Mouse (Mus musculus) forebrain, embryonic 15.5 days (tissue): ENCODE data around the gene Cstb. TPM values are rescaled to one million over a fixed set of nuclear protein-coding genes. Genes with fewer than 3 reads are reported as not detected.
A peak's percentile ranks its signal among the peaks of the same experiment; 100 is the strongest.

Source experiments
- ATAC-seq: fragments of 200-750 bp; cut with Nextera tagmentation; replicated peaks from 2 replicates; pipeline ENCODE4 v1.8.0; 2017; ENCODE audit warnings: mild to moderate bottlenecking, moderate TSS enrichment, moderate library complexity
- H3K27ac ChIP-seq: fragments of 300-500 bp; sonication (generic); replicated peaks from 2 replicates; pipeline ENCODE4 v1.5.1; 2015; ENCODE audit warnings: mild to moderate bottlenecking, inconsistent platforms
- H3K27me3 ChIP-seq: fragments of 300-500 bp; sonication (generic); 2 replicates; pipeline ENCODE4 v1.6.1; 2015; ENCODE audit warnings: inconsistent platforms
- H3K36me3 ChIP-seq: fragments of 300-500 bp; sonication (generic); 2 replicates; pipeline ENCODE4 v1.6.1; 2015; ENCODE audit warnings: mild to moderate bottlenecking, inconsistent platforms
- H3K4me1 ChIP-seq: fragments of 300-500 bp; sonication (generic); 2 replicates; pipeline ENCODE4 v1.6.1; 2015; ENCODE audit warnings: inconsistent platforms
- H3K4me2 ChIP-seq: fragments of 300-500 bp; sonication (generic); replicated peaks from 2 replicates; pipeline ENCODE4 v1.6.1; 2015; ENCODE audit warnings: mild to moderate bottlenecking, inconsistent platforms
- H3K4me3 ChIP-seq: fragments of 300-500 bp; sonication (generic); 2 replicates; pipeline ENCODE4 v1.5.1; 2015; ENCODE audit warnings: mild to moderate bottlenecking, inconsistent platforms
- H3K9ac ChIP-seq: fragments of 300-500 bp; sonication (generic); replicated peaks from 2 replicates; pipeline ENCODE4 v1.6.1; 2015; ENCODE audit warnings: mild to moderate bottlenecking, inconsistent platforms
- H3K9me3 ChIP-seq: fragments of 300-500 bp; sonication (generic); 2 replicates; pipeline ENCODE4 v1.6.1; 2016; ENCODE audit warnings: inconsistent platforms
- WGBS: fragments of 180-500 bp; shearing (Covaris S2); methylation state at CpG from one replicate; pipeline ENCODE4 v1.1.7; 2015; ENCODE audit warnings: mixed read lengths; 5-methylcytosine and 5-hydroxymethylcytosine counted together
- polyA plus RNA-seq: library from polyadenylated mRNA; unstranded; fragments of >200 nt; fragmentation: Nextera tagmentation; extraction: Ambion mirVana; gene quantifications from 2 replicates; pipeline ENCODE4 v1.2.1, GENCODE M21; 2015

The Cstb gene
- polyA plus RNA-seq, 1 experiment from 2014 or later, result 100 TPM

- H3K4me2 ChIP-seq, result no peak overlapping the region
- no peak overlapping the region for H3K9ac ChIP-seq
- H3K27ac ChIP-seq, result no peak overlapping the region
- H3K36me3 ChIP-seq, result peaks cover 4% of the 10 kb centered on the region; the same call in 1 of the 2 replicates
- H3K27me3 ChIP-seq, result no peaks in the 10 kb centered on the region
- 91% methylated on average over 3 of the region's 3 CpGs for WGBS
- no peaks in the 10 kb centered on the region for H3K4me1 ChIP-seq
- no peak for ATAC-seq
- no peak overlapping the region for H3K4me3 ChIP-seq
- no peaks in the 10 kb centered on the region for H3K9me3 ChIP-seq
Observed at GRCm38 (mm10) chr10:78447396-78447795, 21.9 kb downstream of the Cstb start.

DNA sequence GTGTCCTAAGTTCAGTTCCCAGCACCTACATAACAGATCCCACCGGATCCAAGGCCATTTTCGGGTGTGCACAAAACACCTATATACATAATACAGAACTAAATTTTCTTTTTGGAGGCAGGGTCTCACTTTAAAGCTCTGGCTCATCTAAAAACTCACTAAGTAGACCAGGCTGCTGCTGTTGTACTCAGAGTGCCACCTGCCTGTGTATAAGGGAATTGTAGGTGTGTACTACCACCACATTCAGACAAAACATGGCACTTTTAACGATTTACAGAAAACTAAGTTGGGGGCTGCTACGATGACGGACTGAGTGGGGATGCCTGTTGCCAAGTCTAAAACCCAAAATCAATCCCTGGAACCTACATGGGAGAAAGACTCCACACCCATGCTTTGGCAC is 25.3 kb downstream of the Cstb start:
- no peak for ATAC-seq
- Histone ChIP-seq H3K4me2 (no peak overlapping the region), H3K9me3 (no peaks in the 10 kb centered on the region), H3K4me3 (no peak overlapping the region), H3K4me1 (no peaks in the 10 kb centered on the region), H3K27me3 (no peaks in the 10 kb centered on the region), H3K9ac (no peak overlapping the region), H3K36me3 (peaks cover 4% of the 10 kb centered on the region; the same call in 1 of the 2 replicates), H3K27ac (no peak overlapping the region)
- WGBS, result 91% methylated on average over 5 of the region's 5 CpGs

DNA sequence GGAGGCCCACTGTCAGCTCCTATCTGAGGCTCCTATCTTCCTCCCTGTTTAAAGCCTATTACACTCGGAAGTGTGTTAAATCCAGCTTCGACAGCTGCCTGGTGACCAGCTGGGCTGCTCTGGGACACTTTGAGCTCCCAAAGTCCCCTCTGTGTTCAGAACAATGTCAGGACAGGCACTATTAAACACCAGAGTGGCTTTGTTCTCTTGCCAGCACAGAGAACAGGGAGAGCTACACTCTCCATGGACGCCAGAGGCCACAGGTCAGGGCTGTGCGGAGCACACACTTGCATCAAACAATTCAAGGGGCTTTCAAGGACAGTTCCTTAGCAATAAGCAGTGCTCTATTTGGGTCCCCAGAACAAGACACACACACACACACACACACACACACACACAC is 27.2 kb downstream of the Cstb start:
- Histone ChIP-seq H3K4me3 (no peak overlapping the region), H3K36me3 (no peaks in the 10 kb centered on the region), H3K27me3 (no peaks in the 10 kb centered on the region), H3K4me1 (peaks cover 6% of the 10 kb centered on the region; the same call in 1 of the 2 replicates), H3K9me3 (no peaks in the 10 kb centered on the region), H3K9ac (no peak overlapping the region), H3K27ac (no peak overlapping the region), H3K4me2 (no peak overlapping the region)
- no peak for ATAC-seq
- 35% methylated on average over 4 of the region's 4 CpGs for WGBS

- H3K4me3 ChIP-seq, result no peak overlapping the region
- H3K9ac ChIP-seq, result no peak overlapping the region
- no peaks in the 10 kb centered on the region for H3K27me3 ChIP-seq
- no peak overlapping the region for H3K4me2 ChIP-seq
- H3K4me1 ChIP-seq, result peaks cover 6% of the 10 kb centered on the region; the same call in 1 of the 2 replicates
- H3K27ac ChIP-seq, result peak overlapping the region; percentile 53; the same call in 1 of the 2 replicates
- no peak for ATAC-seq
- no peaks in the 10 kb centered on the region for H3K9me3 ChIP-seq
- 49% methylated on average over 13 of the region's 13 CpGs for WGBS
- H3K36me3 ChIP-seq, result no peaks in the 10 kb centered on the region
Observed at GRCm38 (mm10) chr10:78456696-78457095, 31.2 kb downstream of the Cstb start.

DNA sequence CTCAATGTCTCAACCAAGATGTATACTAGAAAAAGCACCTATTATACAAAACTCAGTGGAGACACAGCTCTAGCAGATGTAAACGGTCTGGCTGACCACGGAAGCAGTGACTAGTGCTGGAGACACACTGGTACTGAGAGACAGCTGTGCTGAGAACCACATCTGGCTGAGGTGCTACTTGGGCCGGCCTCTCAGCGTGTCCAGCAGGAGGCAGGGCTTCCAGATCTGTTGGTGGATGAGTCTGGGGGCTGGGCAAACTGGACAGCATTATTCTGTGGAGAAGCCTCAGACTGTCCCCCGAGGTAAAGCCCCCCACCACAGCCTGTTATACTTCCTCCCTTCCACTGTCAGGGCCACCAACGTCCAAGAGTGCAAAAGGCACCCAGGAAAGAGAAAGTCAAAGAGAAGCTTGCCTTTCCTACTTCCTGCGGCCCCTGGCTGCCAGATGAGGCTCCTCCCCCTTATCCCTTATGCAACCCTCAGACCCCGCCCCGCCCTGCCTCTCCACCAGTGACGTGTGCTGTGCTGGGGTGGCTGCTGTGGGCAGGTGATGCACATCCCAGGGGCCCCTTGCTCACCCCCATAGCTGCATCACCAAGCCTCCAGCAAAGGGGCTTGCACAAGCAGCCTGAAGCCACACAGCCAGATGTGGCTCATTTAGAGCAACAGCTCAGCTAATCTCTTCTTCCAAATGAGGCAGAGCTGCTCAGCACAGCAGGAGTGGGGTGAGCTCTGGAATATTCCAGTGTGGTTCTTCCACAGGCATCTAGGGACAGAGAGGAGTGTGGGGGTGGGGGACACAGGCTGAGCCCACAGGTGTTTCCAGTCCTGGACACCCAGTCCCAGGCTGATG is 32.3 kb downstream of the Cstb start:
- Histone ChIP-seq H3K27me3 (no peaks in the 10 kb centered on the region), H3K9me3 (no peaks in the 10 kb centered on the region), H3K9ac (no peak overlapping the region), H3K4me2 (no peak overlapping the region), H3K36me3 (no peaks in the 10 kb centered on the region), H3K4me3 (no peak overlapping the region), H3K4me1 (peaks cover 6% of the 10 kb centered on the region; the same call in 1 of the 2 replicates), H3K27ac (no peak overlapping the region)
- ATAC-seq, result 0 out of 2 replicates have a peak, but pooled peaks have one; percentile 29
- 21% methylated on average over 10 of the region's 10 CpGs for WGBS

GRCm38 (mm10) chr10:78458348-78459111 is 33.1 kb downstream of the Cstb start:
- no peak overlapping the region for H3K4me2 ChIP-seq
- peaks cover 8% of the 10 kb centered on the region; the same call in 1 of the 2 replicates for H3K4me1 ChIP-seq
- H3K9me3 ChIP-seq, result no peaks in the 10 kb centered on the region
- H3K27ac ChIP-seq, result no peak overlapping the region
- no peaks in the 10 kb centered on the region for H3K27me3 ChIP-seq
- no peak for ATAC-seq
- H3K4me3 ChIP-seq, result no peak overlapping the region
- 68% methylated on average over 5 of the region's 5 CpGs for WGBS
- H3K36me3 ChIP-seq, result no peaks in the 10 kb centered on the region
- no peak overlapping the region for H3K9ac ChIP-seq

DNA sequence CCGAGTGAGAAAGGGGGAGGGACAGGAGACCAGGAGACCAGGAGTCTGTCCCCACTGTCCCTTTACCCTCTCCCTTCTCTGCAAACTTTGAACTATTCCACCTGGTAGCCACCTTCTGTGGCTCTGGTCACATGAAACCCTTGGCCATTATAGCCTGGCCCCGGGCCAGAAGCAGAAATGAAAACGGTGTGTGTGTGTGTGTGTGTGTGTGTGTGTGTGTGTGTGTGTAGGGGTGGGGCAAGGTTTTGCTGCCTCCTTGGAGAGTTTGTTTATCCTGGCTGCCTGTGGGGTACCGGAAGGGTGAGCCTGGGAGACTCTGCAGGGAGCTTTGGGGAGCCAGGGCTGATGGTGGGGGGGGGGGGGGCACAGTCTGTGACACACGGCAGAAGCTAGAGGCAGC is 35.0 kb downstream of the Cstb start:
- Histone ChIP-seq H3K9ac (no peak overlapping the region), H3K27me3 (no peaks in the 10 kb centered on the region), H3K36me3 (no peaks in the 10 kb centered on the region), H3K4me3 (no peak overlapping the region), H3K9me3 (no peaks in the 10 kb centered on the region), H3K4me1 (peaks cover 17% of the 10 kb centered on the region), H3K4me2 (no peak overlapping the region), H3K27ac (no peak overlapping the region)
- WGBS, result 44% methylated on average over 5 of the region's 5 CpGs
- ATAC-seq, result no peak

GRCm38 (mm10) chr10:78461767-78462166 is 36.3 kb downstream of the Cstb start:
- Histone ChIP-seq H3K4me2 (no peak overlapping the region), H3K9ac (no peak overlapping the region), H3K9me3 (no peaks in the 10 kb centered on the region), H3K4me1 (peaks cover 11% of the 10 kb centered on the region), H3K27me3 (no peaks in the 10 kb centered on the region), H3K27ac (no peak overlapping the region), H3K4me3 (no peak overlapping the region), H3K36me3 (no peaks in the 10 kb centered on the region)
- 71% methylated on average over 4 of the region's 4 CpGs for WGBS
- no peak for ATAC-seq

GRCm38 (mm10) chr10:78462945-78463768 is 37.7 kb downstream of the Cstb start:
- WGBS, result 91% methylated on average over 8 of the region's 8 CpGs
- ATAC-seq, result no peak
- H3K4me2 ChIP-seq, result no peak overlapping the region
- H3K4me1 ChIP-seq, result peaks cover 11% of the 10 kb centered on the region
- H3K27ac ChIP-seq, result no peak overlapping the region
- H3K9ac ChIP-seq, result no peak overlapping the region
- no peaks in the 10 kb centered on the region for H3K9me3 ChIP-seq
- no peaks in the 10 kb centered on the region for H3K36me3 ChIP-seq
- no peaks in the 10 kb centered on the region for H3K27me3 ChIP-seq
- peak overlapping the region; percentile 82; the same call in 1 of the 2 replicates for H3K4me3 ChIP-seq

- peaks cover 11% of the 10 kb centered on the region for H3K4me1 ChIP-seq
- H3K4me3 ChIP-seq, result peak overlapping the region; percentile 82
- peak overlapping the region; percentile 100 for H3K4me2 ChIP-seq
- ATAC-seq, result no peak
- peak overlapping the region; percentile 66; the same call in 1 of the 2 replicates for H3K9ac ChIP-seq
- H3K27ac ChIP-seq, result no peak overlapping the region
- no peaks in the 10 kb centered on the region for H3K36me3 ChIP-seq
- WGBS, result 80% methylated on average over 3 of the region's 3 CpGs
- H3K27me3 ChIP-seq, result no peaks in the 10 kb centered on the region
- H3K9me3 ChIP-seq, result no peaks in the 10 kb centered on the region
Observed at GRCm38 (mm10) chr10:78463769-78464167, 38.3 kb downstream of the Cstb start.

GRCm38 (mm10) chr10:78464201-78464791 is 38.8 kb downstream of the Cstb start:
- Histone ChIP-seq H3K9ac (peak overlapping the region; percentile 66), H3K27ac (peak overlapping the region; percentile 43; the same call in 1 of the 2 replicates), H3K36me3 (no peaks in the 10 kb centered on the region), H3K4me3 (peak overlapping the region; percentile 82), H3K27me3 (no peaks in the 10 kb centered on the region), H3K9me3 (no peaks in the 10 kb centered on the region), H3K4me1 (peaks cover 11% of the 10 kb centered on the region), H3K4me2 (peak overlapping the region; percentile 100)
- peak; percentile 60 for ATAC-seq
- WGBS, result under 1% methylated on average over 32 of the region's 32 CpGs
